Mouse (Mus musculus): ENCODE data around the gene Mecom.

- TF ChIP-seq CTCF (IDR thresholded peaks at IDR 0.05; ENCODE audit: borderline replicate concordance, extremely low read depth, insufficient read depth, insufficient read length): no peak
- no peak for TF ChIP-seq POLR2A (IDR thresholded peaks at IDR 0.05; ENCODE audit: borderline replicate concordance, extremely low read depth, insufficient read depth, insufficient read length, poor library complexity, severe bottlenecking)
Observed at GRCm38 (mm10) chr3:30132981-30133380, 414.8 kb downstream of the Mecom start.

Measured in brain, embryonic 14.5 days (tissue).